Mouse (Mus musculus): ENCODE measurements at regions not wholly inside any gene's neighbourhood (a gene's known extent, or its start where the extent isn't known, plus 50 kb on each side); places are given as distances from the start of the nearest gene placed in this dataset.

- DNase-seq (ENCODE audit: low spot score in 2 of 2): no peak
Observed at GRCm38 (mm10) chr9:46824703-46825102, 173.8 kb upstream of the Gm4791 start.

- no peak for DNase-seq (ENCODE audit: low spot score in 2 of 2)
Observed at GRCm38 (mm10) chr9:46819808-46820207, 178.7 kb upstream of the Gm4791 start.

DNA sequence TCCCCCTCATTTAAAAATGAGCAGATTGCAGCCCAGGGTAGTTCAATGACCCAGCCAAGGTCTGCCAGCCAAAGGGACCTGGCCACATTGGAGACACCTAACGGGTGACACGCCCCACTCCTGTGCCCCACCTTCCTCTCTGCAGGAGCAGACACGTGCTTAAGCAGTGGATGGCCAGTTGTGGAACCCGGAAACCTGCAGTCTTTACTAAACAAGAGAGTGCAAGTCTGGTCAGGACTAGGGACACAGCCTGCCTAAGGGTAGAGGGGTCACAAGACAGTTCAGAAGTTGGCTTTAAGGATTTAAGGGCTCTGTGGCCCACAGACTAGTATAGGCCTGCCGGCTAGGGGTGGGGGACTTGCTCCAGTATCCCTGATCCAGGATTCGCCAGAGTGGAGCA is 179.2 kb upstream of the Gm4791 start:
- no peak for DNase-seq (ENCODE audit: low spot score in 2 of 2)

- DNase-seq (ENCODE audit: low spot score in 2 of 2): no peak
Observed at GRCm38 (mm10) chr9:46816126-46816525, 182.4 kb upstream of the Gm4791 start.

GRCm38 (mm10) chr9:46814478-46815241 is 183.9 kb upstream of the Gm4791 start:
- peak in 1 of 2 experiments; percentile 7 for DNase-seq (ENCODE audit: low spot score in 2 of 2)

DNA sequence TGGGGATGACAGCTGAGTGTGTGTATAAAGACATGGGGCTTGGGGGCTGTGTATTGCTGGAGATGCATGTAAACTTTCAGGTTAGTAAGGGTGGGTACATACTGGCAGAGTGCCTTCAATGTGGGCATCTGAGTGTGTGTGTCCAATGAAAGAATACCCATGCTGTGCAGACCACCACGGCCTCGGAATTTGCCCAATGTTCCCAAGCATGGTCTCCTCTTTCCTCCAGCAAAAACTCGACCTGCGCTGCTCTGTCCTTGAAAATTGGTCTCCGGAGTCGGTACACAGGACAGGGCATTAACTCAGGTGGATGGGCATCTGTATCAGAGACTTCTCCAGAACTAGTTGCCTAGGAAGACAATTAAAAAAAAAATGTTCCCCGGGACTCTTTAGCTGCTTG is 188.3 kb upstream of the Gm4791 start:
- DNase-seq (ENCODE audit: low spot score in 2 of 2): no peak

- DNase-seq (ENCODE audit: low spot score in 2 of 2): no peak
Observed at GRCm38 (mm10) chr9:46795446-46795845, 203.1 kb upstream of the Gm4791 start.

- no peak for DNase-seq (ENCODE audit: low spot score in 2 of 2)
Observed at GRCm38 (mm10) chr9:46789036-46789435, 209.5 kb upstream of the Gm4791 start.

- DNase-seq (ENCODE audit: low spot score in 2 of 2): no peak
Observed at GRCm38 (mm10) chr9:46788456-46788855, 210.1 kb upstream of the Gm4791 start.

- peak in 1 of 2 experiments; percentile 1 for DNase-seq (ENCODE audit: low spot score in 2 of 2)
Observed at GRCm38 (mm10) chr9:46784355-46784975, 214.1 kb upstream of the Gm4791 start.

GRCm38 (mm10) chr9:46783597-46784354 is 214.8 kb upstream of the Gm4791 start:
- DNase-seq (ENCODE audit: low spot score in 2 of 2): no peak

- DNase-seq (ENCODE audit: low spot score in 2 of 2): peak in 1 of 2 experiments; percentile 1
Observed at GRCm38 (mm10) chr9:46781681-46782080, 216.9 kb upstream of the Gm4791 start.

DNA sequence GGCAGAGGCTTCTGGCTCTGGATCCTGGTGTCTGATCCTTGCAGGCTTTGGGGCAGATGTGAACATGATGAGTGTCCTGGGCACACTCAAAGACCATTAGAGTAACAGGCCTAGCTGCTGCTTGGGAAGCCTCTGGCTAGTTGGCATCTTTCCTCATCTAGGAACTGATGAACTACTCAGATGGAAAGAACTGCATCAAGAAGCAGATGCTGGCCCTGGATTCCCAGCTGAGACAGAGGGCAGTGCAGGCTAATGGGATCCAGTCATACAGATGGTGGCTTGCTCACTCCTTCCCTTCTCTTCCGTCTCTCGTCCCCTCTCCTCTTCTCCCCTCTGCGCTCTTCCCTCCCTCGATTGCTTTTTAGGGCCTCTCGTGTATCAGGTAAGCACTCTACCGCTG is 219.8 kb upstream of the Gm4791 start:
- peak in 1 of 2 experiments; percentile 0 for DNase-seq (ENCODE audit: low spot score in 2 of 2)

DNA sequence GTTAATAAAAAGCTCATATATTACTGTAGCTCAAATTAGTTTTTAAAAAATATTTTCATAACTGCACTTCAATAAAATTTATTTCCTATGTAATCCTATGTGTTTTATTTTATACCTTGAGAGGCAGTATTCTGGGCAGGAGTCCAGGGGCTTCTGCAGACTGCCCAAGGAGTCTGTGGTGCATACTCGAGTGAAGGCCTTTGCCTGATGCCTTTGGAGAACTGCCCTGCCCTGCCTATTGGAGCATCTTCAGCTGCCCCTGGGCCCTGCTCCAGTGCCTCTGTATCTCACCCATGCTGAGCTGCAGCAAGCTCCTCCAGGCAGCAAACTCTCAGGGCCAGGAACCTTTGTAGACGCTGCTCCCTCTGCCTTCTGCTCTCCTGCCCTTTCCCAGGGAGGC is 223.7 kb upstream of the Gm4791 start:
- DNase-seq (ENCODE audit: low spot score in 2 of 2): no peak

GRCm38 (mm10) chr9:46760247-46760646 is 238.3 kb upstream of the Gm4791 start:
- no peak for DNase-seq (ENCODE audit: low spot score in 2 of 2)

DNA sequence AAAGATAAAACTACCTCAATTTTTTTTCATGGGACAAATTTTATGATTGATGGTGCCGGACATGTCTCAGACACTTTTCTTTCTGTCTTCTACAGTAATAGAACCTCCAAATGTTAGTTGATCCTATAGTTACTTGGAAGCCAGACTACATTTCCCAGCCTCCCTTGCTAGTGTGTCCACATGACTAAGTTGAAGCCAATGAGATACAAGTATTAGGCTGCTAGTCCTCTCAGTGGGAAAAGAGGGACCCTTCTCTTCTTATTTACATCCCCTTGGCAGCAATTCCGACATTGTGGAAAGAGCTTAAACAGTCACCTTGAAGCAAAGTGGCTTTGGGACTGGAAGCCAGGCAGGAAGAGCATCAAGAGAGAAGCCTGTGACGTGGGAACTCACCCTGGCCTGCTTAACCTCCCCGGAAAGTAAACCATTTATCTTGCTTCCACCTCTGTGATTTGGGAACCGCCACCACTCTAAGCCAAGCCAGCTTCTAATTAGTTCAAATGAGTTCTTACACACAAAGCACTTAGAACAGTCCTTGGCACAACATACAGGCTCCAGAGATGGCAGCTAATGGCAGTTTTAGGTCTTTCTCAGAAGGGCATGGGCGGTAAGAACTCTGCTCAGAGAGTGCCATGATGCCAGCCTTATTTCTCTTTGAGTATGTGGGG is 241.4 kb upstream of the Gm4791 start:
- DNase-seq (ENCODE audit: low spot score in 2 of 2): no peak

- DNase-seq (ENCODE audit: low spot score in 2 of 2): no peak
Observed at GRCm38 (mm10) chr9:46751981-46752380, 246.6 kb upstream of the Gm4791 start.

- no peak for DNase-seq (ENCODE audit: low spot score in 2 of 2)
Observed at GRCm38 (mm10) chr9:46749441-46749840, 249.1 kb upstream of the Gm4791 start.

DNA sequence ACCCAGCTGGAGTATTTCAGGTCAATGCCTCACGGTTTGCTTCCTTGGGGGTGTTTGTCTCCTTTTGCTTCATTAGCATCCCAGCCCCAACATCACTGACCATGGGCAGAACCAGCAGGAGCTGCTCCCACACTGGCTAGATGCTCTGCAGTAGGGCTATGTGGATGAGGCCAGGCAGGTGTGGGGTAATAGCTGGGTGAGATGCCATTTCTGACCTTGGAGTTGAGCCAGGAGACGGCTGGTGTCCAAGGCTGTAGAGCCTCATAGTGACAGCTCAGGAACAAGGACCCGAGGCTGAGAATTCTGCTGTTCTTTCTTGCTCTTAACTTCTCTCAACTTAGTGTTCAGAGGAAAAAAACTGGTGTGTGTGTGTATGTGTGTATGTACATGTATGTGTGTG is 252.3 kb upstream of the Gm4791 start:
- DNase-seq (ENCODE audit: low spot score in 2 of 2): no peak

GRCm38 (mm10) chr9:46740496-46740895 is 258.0 kb upstream of the Gm4791 start:
- no peak for DNase-seq (ENCODE audit: low spot score in 2 of 2)

GRCm38 (mm10) chr9:46739341-46739740 is 259.2 kb upstream of the Gm4791 start:
- DNase-seq (ENCODE audit: low spot score in 2 of 2): no peak

GRCm38 (mm10) chr9:46738634-46739033 is 259.9 kb upstream of the Gm4791 start:
- no peak for DNase-seq (ENCODE audit: low spot score in 2 of 2)

All from gastrocnemius, adult 8-10 months (tissue).